Mouse (Mus musculus) kidney, adult 2 months (tissue): ENCODE results near the gene Mmel1. TPM values are rescaled to one million over a fixed set of nuclear protein-coding genes. Genes with fewer than 3 reads are reported as not detected.
A peak's percentile ranks its signal among the peaks of the same experiment; 100 is the strongest.

Experiments
- DNase-seq: peaks from one replicate; pipeline ENCODE4 v3.0.0; 2021
- H3K27ac ChIP-seq: fragments of 200-500 bp; 2 replicates; pipeline ENCODE4 v1.5.1; 2012; ENCODE audit warnings: low read depth, low read length, control low read depth, inconsistent platforms; ENCODE audit not compliant: insufficient read depth
- H3K27me3 ChIP-seq: fragments of 200-500 bp; replicated peaks from 2 replicates; pipeline ENCODE4 v1.6.1; 2012; ENCODE audit warnings: mild to moderate bottlenecking, moderate library complexity, low read length, inconsistent platforms; ENCODE audit not compliant: control insufficient read depth, insufficient read depth
- H3K36me3 ChIP-seq: fragments of 200-500 bp; 2 replicates; pipeline ENCODE4 v1.6.1; 2012; ENCODE audit warnings: mild to moderate bottlenecking, moderate library complexity, low read length, inconsistent platforms; ENCODE audit not compliant: control insufficient read depth, insufficient read depth
- H3K4me1 ChIP-seq: fragments of 200-500 bp; 2 replicates; pipeline ENCODE4 v1.6.1; 2011; ENCODE audit warnings: low read length; ENCODE audit not compliant: control insufficient read depth, insufficient read depth
- H3K4me3 ChIP-seq: fragments of 200-500 bp; 2 replicates; pipeline ENCODE4 v1.5.1; 2011; ENCODE audit warnings: mild to moderate bottlenecking, low read depth, low read length, control low read depth; ENCODE audit not compliant: insufficient read depth
- CTCF ChIP-seq: fragments of 200-500 bp; conservative IDR thresholded peaks from 2 replicates; pipeline ENCODE4 v1.5.1; 2011; ENCODE audit warnings: low read depth, mild to moderate bottlenecking, control low read depth, low read length, moderate library complexity, mixed read lengths; ENCODE audit not compliant: insufficient read depth, insufficient read length
- POLR2A ChIP-seq: fragments of 200-500 bp; IDR thresholded peaks from one replicate; pipeline ENCODE4 v1.6.1; 2011; ENCODE audit warnings: low read depth, low read length, control low read depth
- WGBS: fragments of 180-500 bp; shearing (Covaris S2); methylation state at CpG from one replicate; pipeline ENCODE4 v1.1.7; 2018; 5-methylcytosine and 5-hydroxymethylcytosine counted together
- polyA plus RNA-seq: library from polyadenylated mRNA; depleted of rRNA; stranded (reverse); fragments of >200 nt; gene quantifications from 2 replicates; pipeline ENCODE4 v1.2.3, GENCODE M21; 2012; rRNA removed

Mmel1 gene
- polyA plus RNA-seq, 1 experiment = 0.03 TPM

DNA sequence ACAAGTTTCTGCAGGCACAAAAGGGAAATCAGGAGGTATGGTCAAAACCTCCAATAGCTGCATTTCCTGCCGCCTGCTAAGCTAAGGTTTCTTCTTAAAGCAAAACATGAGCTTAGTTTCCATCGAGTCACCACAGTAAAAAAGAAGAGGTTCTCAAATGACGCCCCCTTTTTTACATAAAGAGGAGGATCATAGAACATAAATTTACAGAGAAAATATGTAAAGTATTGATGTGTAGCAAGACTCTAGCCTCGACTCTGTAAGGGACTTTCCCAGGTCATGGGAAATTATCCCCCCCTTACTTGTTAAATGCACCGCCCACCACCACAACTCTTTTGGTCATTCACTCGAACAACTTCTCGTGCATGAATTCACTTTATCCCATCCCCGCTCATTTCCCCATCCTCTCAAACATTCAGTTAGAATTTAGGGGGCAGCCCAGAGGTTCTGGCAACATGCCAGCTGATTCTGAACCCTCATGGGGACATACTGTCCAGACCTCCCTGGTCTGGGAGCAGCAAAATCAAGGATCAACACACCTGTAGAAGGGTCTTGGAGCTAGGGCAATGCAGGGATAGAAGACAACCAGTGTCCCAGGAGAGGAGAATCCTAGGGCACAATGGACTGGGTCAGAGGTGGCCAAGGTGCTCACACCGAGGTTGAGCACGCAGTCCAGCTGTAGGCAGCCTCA lies 73.4 kb downstream of the Mmel1 start:
- Histone ChIP-seq H3K27ac (no peak overlapping the region), H3K36me3 (no peaks in the 10 kb centered on the region), H3K4me3 (no peak overlapping the region), H3K27me3 (no peaks in the 10 kb centered on the region), H3K4me1 (no peaks in the 10 kb centered on the region)
- no peak for DNase-seq
- 69% methylated on average over 10 of the region's 10 CpGs for WGBS
- TF ChIP-seq POLR2A (no peak), CTCF (no peak)

DNA sequence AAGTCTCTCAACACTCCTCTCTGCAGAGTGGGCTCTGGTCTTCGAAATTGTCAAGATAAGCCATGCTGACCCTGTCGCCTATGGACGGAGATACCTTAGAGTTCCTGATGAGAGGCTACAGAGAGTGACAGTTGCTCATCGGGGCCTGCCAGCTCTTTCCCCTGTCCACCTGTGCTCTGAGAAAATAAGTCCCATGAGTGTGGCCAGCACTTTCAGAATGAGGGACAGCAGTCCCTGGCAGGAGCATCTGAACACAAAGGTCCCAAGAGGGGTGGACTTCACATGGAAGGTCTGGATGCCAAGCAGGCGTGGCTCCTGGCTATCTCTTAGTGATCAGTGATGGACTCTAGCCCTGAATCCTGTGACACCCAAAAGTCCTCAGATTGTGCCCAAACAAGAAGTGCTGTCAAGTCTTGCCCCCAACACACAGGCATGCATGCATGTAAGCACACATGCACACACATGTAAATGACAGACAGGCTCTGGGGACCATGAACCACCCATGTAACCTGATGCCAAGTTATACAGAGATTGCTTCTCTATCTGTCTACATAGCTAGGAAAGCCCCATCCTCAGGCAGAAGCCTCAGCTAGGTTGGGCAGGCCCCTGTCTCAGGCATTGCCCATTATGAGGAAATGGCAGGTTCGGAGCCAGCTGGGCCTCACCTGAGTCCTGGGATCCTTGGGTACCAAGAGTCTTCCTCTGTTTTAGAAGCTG lies 74.1 kb downstream of the Mmel1 start:
- DNase-seq = no peak
- Histone ChIP-seq H3K4me3 (no peak overlapping the region), H3K4me1 (no peaks in the 10 kb centered on the region), H3K27me3 (no peaks in the 10 kb centered on the region), H3K36me3 (no peaks in the 10 kb centered on the region), H3K27ac (no peak overlapping the region)
- TF ChIP-seq POLR2A (no peak), CTCF (no peak)
- 86% methylated on average over 6 of the region's 6 CpGs for WGBS

- WGBS = 11% methylated on average over 2 of the region's 2 CpGs
Measured at GRCm38 (mm10) chr4:154944121-154944590, 74.8 kb downstream of the Mmel1 start.

More at GRCm38 (mm10) chr4:154944121-154944590, 74.8 kb downstream of the Mmel1 start:
- no peak overlapping the region for H3K27ac ChIP-seq
- TF ChIP-seq POLR2A = no peak
- TF ChIP-seq CTCF = peak; percentile 99
- no peak overlapping the region for H3K4me3 ChIP-seq
- H3K4me1 ChIP-seq = no peaks in the 10 kb centered on the region
- no peaks in the 10 kb centered on the region for H3K27me3 ChIP-seq
- no peaks in the 10 kb centered on the region for H3K36me3 ChIP-seq
- peak; percentile 91 for DNase-seq

Other genes starting within 250 kb of the Mmel1 start
- 7.1 and 8.5 TPM in 2 replicates for gene Prdm16, start 232.7 kb upstream of the Mmel1 start, polyA plus RNA-seq
- 0.05 and 0.06 TPM in 2 replicates for gene Actrt2, start 201.7 kb upstream of the Mmel1 start, polyA plus RNA-seq
- 0.05 TPM in 1 of 2 replicates, not detected in the other for gene Ttc34, start 32.1 kb upstream of the Mmel1 start, polyA plus RNA-seq
- gene Fam213b, start 29.6 kb downstream of the Mmel1 start, polyA plus RNA-seq = 74.0 and 92.4 TPM in 2 replicates
- gene Tnfrsf14, start 59.0 kb downstream of the Mmel1 start, polyA plus RNA-seq = 12.1 and 19.4 TPM in 2 replicates
- gene Hes5, start 91.3 kb downstream of the Mmel1 start, polyA plus RNA-seq = not detected in 2 replicates
- gene Pank4, start 94.5 kb downstream of the Mmel1 start, polyA plus RNA-seq = 37.5 and 41.5 TPM in 2 replicates
- gene Plch2, start 187.2 kb downstream of the Mmel1 start, polyA plus RNA-seq = 0.52 and 2.3 TPM in 2 replicates
- 23.9 and 25.6 TPM in 2 replicates for gene Pex10, start 197.4 kb downstream of the Mmel1 start, polyA plus RNA-seq
- 133 TPM in 2 replicates for gene Rer1, start 216.8 kb downstream of the Mmel1 start, polyA plus RNA-seq
- gene Morn1, start 217.0 kb downstream of the Mmel1 start, polyA plus RNA-seq = 10.4 and 12.4 TPM in 2 replicates